8 mouse cellular contexts compared by ENCODE assay signal in the genomic region with DNA sequence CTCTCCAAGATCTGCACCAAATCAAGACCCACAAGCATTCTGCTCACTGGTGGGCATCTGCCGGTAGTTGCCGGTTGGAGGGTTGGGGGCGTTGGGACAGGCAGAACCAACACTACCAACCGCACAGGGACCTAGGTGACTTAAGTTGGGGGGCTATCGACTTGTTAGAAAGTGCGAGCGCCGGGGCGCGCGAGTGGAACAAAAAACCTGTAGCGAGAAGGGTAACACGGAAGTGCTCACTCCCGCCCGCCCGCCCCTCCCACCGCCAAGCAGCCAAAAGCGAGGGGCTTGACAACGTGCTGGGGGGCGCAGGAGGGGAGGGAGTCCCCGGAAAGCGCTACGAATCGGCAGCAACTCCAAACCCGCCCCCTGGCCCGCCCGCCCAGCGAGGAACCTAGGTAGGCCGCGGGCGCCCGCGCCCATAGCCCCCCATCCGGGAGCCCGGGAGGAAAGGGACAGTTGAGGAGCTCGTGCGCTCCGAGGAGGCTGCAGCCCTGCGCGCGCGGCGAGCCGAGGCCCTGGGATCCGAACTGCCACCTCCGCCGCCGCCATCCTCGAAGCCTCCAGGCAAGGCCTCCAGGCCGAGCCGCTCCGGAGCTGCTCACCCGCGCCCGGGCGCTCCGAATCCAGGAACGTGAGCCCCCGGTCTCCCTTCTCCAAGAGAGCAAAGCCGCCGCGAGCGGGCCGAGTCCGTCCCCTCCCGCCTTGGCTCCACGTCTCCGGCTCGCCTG. TPM values are rescaled to one million over a fixed set of nuclear protein-coding genes. Genes with fewer than 3 reads are reported as not detected.
DNase-seq lines count a peak whose midpoint lies in the region; ATAC-seq and TF ChIP-seq lines count a peak whose summit lies in the region.

No protein-coding gene starts in this region.

- peaks cover 8% of the 10 kb centered on the region; the same call in 1 of the 2 replicates for H3K36me3 ChIP-seq in ES-E14 (ENCODE audit: control insufficient read depth, insufficient read depth, low read length, poor library complexity, severe bottlenecking)
- H3K36me3 ChIP-seq in hindbrain, embryonic 10.5 days = peaks cover 31% of the 10 kb centered on the region
- peaks cover 8% of the 10 kb centered on the region for H3K36me3 ChIP-seq in liver, embryonic 14.5 days (replicated peaks; ENCODE audit: control insufficient read depth, insufficient read depth, low read depth)

- H3K27me3 ChIP-seq in hindbrain, embryonic 10.5 days (ENCODE audit: insufficient read depth, poor library complexity, severe bottlenecking) = no peaks in the 10 kb centered on the region
- no peaks in the 10 kb centered on the region for H3K27me3 ChIP-seq in liver, embryonic 14.5 days (ENCODE audit: control insufficient read depth, insufficient read depth, low read length)

- under 1% methylated on average over 69 of the region's 69 CpGs for WGBS in hindbrain, embryonic 10.5 days
- 0% methylated on average over 55 of the region's 69 CpGs for WGBS in liver, embryonic 14.5 days (ENCODE audit: insufficient replicate concordance)

- peak overlapping the region; percentile 90 to 100 for H3K4me3 ChIP-seq in ES-E14 (ENCODE audit: insufficient read depth in 1 of 2, low read depth in 1 of 2, low read length in 2 of 2, poor library complexity in 1 of 2, severe bottlenecking in 1 of 2)
- H3K4me3 ChIP-seq in hindbrain, embryonic 10.5 days = peak overlapping the region; percentile 100
- H3K4me3 ChIP-seq in liver, embryonic 14.5 days (ENCODE audit: insufficient read depth in 1 of 2, low read depth in 2 of 2, low read length in 2 of 2) = peak overlapping the region; percentile 93 to 96

- peaks cover 6 to 14% of the 10 kb centered on the region in 2 experiments; a peak in 3 of 4 replicates for H3K4me1 ChIP-seq in ES-E14 (ENCODE audit: control insufficient read depth in 2 of 2, insufficient read depth in 2 of 2, low read length in 2 of 2, poor library complexity in 1 of 2)
- peaks cover 23% of the 10 kb centered on the region for H3K4me1 ChIP-seq in hindbrain, embryonic 10.5 days (replicated peaks)
- H3K4me1 ChIP-seq in liver, embryonic 14.5 days (replicated peaks; ENCODE audit: control insufficient read depth in 2 of 2, insufficient read depth in 2 of 2, low read length in 1 of 2) = peaks cover 11 to 32% of the 10 kb centered on the region in 2 experiments

- peak; percentile 1; the same call in 1 of the 2 replicates for ATAC-seq in liver, embryonic 14.5 days (ENCODE audit: insufficient read depth)

- peak overlapping the region; percentile 100 for H3K9ac ChIP-seq in ES-E14 (ENCODE audit: insufficient read depth, low read depth, low read length, poor library complexity, severe bottlenecking)
- H3K9ac ChIP-seq in liver, embryonic 14.5 days (replicated peaks) = peak overlapping the region; percentile 97

- peak; percentile 31 for DNase-seq in kidney, adult 18-20 months
- DNase-seq in kidney, postnatal 10 days = no peak
- DNase-seq in ES-E14 (ENCODE audit: low read depth, low spot score) = no peak
- DNase-seq in embryo, embryonic 10 days (ENCODE audit: low spot score) = peak; percentile 26
- no peak for DNase-seq in hindbrain, embryonic 10.5 days (ENCODE audit: low spot score)
- DNase-seq in liver, embryonic 14.5 days (ENCODE audit: low read depth in 3 of 3, low spot score in 3 of 3) = no peak
- peak; percentile 14 for DNase-seq in spleen, adult 12 weeks (ENCODE audit: low spot score)
- no peak for DNase-seq in frontal cortex, postnatal 36 days (ENCODE audit: low spot score in 2 of 2)

- H3K4me2 ChIP-seq in liver, embryonic 14.5 days (ENCODE audit: low read depth) = peak overlapping the region; percentile 84

- in situ Hi-C loops in ES-E14 (cut with MboI; ENCODE audit: low sequenced_read_pairs in 2 of 2, unreplicated experiment in 2 of 2) = no loop called here

- H3K27ac ChIP-seq in ES-E14 (ENCODE audit: insufficient read depth, low read depth, low read length, poor library complexity, severe bottlenecking) = peak overlapping the region; percentile 97
- peak overlapping the region; percentile 98 for H3K27ac ChIP-seq in hindbrain, embryonic 10.5 days
- peak overlapping the region; percentile 57 for H3K27ac ChIP-seq in liver, embryonic 14.5 days

- no peaks in the 10 kb centered on the region for H3K9me3 ChIP-seq in ES-E14 (ENCODE audit: control insufficient read depth, insufficient read depth, low read depth, low read length)
- no peaks in the 10 kb centered on the region for H3K9me3 ChIP-seq in hindbrain, embryonic 10.5 days
- H3K9me3 ChIP-seq in liver, embryonic 14.5 days (ENCODE audit: control insufficient read depth, low read length) = no peaks in the 10 kb centered on the region

- no peak for TF ChIP-seq EP300 in liver, embryonic 14.5 days (IDR thresholded peaks at IDR 0.05; ENCODE audit: low read depth)

- no peak for TF ChIP-seq CTCF in liver, embryonic 14.5 days (IDR thresholded peaks at IDR 0.05; ENCODE audit: low read depth)

TF ChIP-seq in ES-E14, 5 proteins besides CTCF, POLR2A, EP300 and RAD21:
- no peak for TF ChIP-seq HCFC1 (IDR thresholded peaks at IDR 0.05; ENCODE audit: borderline replicate concordance, insufficient read depth, low read length)
- TF ChIP-seq ZC3H11A (IDR thresholded peaks at IDR 0.05; ENCODE audit: borderline replicate concordance, low read depth, low read length) = no peak
- no peak for TF ChIP-seq CHD2 (IDR thresholded peaks at IDR 0.05; ENCODE audit: low read depth, low read length)
- no peak for TF ChIP-seq ZNF384 (IDR thresholded peaks at IDR 0.05; ENCODE audit: low read depth, low read length)
- TF ChIP-seq MAFK (IDR thresholded peaks at IDR 0.05; ENCODE audit: insufficient read depth, low read depth, low read length) = no peak

RNA-seq across cellular contexts. Expression of a gene that starts 0.6 kb away (rescaled TPM):
- total RNA-seq in ES-E14 (2012; rRNA removed) = 176 and 207 TPM in 2 replicates
- polyA plus RNA-seq in hindbrain, embryonic 10.5 days (2016; fragmentation: Nextera tagmentation; extraction: Ambion mirVana) = 77.3 and 97.3 TPM in 2 replicates
- 39.1 and 41.8 TPM in 2 replicates for polyA plus RNA-seq in liver, embryonic 14.5 days (2012; rRNA removed)
- polyA plus RNA-seq in liver, embryonic 14.5 days (2014; fragmentation: Nextera tagmentation; extraction: Ambion mirVana) = 33.1 and 38.6 TPM in 2 replicates

RNA-seq across cellular contexts. Expression of a gene that starts 18.5 kb away (rescaled TPM):
- total RNA-seq in ES-E14 (2012; rRNA removed) = 104 and 109 TPM in 2 replicates
- polyA plus RNA-seq in hindbrain, embryonic 10.5 days (2016; fragmentation: Nextera tagmentation; extraction: Ambion mirVana) = 387 and 390 TPM in 2 replicates
- polyA plus RNA-seq in liver, embryonic 14.5 days (2012; rRNA removed) = 43.5 and 75.6 TPM in 2 replicates
- polyA plus RNA-seq in liver, embryonic 14.5 days (2014; fragmentation: Nextera tagmentation; extraction: Ambion mirVana) = 245 and 247 TPM in 2 replicates

RNA-seq across cellular contexts. Expression of a gene that starts 46.7 kb away (rescaled TPM):
- 47.9 and 79.9 TPM in 2 replicates for total RNA-seq in ES-E14 (2012; rRNA removed)
- 17.3 and 17.4 TPM in 2 replicates for polyA plus RNA-seq in hindbrain, embryonic 10.5 days (2016; fragmentation: Nextera tagmentation; extraction: Ambion mirVana)
- 5.5 and 5.6 TPM in 2 replicates for polyA plus RNA-seq in liver, embryonic 14.5 days (2012; rRNA removed)
- polyA plus RNA-seq in liver, embryonic 14.5 days (2014; fragmentation: Nextera tagmentation; extraction: Ambion mirVana) = 6.7 and 7.5 TPM in 2 replicates

Comparison
In these comparisons a context has a peak if more than half of its experiments do, and no peak if none do; other contexts are left out.
1. DNase-seq: peak in kidney, adult 18-20 months (single experiment), embryo, embryonic 10 days (single experiment) and spleen, adult 12 weeks (single experiment); none in kidney, postnatal 10 days (single experiment), ES-E14 (single experiment), hindbrain, embryonic 10.5 days (single experiment), liver, embryonic 14.5 days (0 of 3) and frontal cortex, postnatal 36 days (0 of 2).
2. Peak in every context shown above with its lines, with median percentiles within 50 percentile points of each other: H3K27ac ChIP-seq and H3K4me3 ChIP-seq.